Comparison of ENCODE assay signal across 22 mouse cellular contexts in genomic region chr9:118686166-118686961, GRCm38 (mm10).
A peak's percentile ranks its signal among the peaks of the same experiment; 100 is the strongest.
DNase-seq lines count a peak whose midpoint lies in the region; ATAC-seq and TF ChIP-seq lines count a peak whose summit lies in the region.
"Had no signal": no experiment of that assay in that cellular context is flagged by ENCODE, and none has a peak within 500 bp of the region (broad histone marks: within the 10 kb centered on the region; RNA-seq: fewer than 3 reads in every experiment).

No protein-coding gene starts in this region.

- no peak for TF ChIP-seq CTCF in kidney, adult 2 months (conservative IDR thresholded peaks at IDR 0.05; ENCODE audit: insufficient read depth, insufficient read length, low read depth, low read length)

- TF ChIP-seq POLR2A in kidney, adult 2 months (IDR thresholded peaks at IDR 0.05; ENCODE audit: low read depth, low read length): no peak

- 0 out of 2 replicates have a peak, but pooled peaks cover 9% of the 10 kb centered on the region for H3K4me1 ChIP-seq in kidney, embryonic 14.5 days (ENCODE audit: control insufficient read depth, insufficient read depth, low read length)
- no peaks in the 10 kb centered on the region for H3K4me1 ChIP-seq in kidney, adult 2 months (ENCODE audit: control insufficient read depth, insufficient read depth, low read length)
- H3K4me1 ChIP-seq: midbrain, embryonic 13.5 days had no signal

- H3K27me3 ChIP-seq in kidney, embryonic 14.5 days (ENCODE audit: control insufficient read depth, insufficient read depth, low read length): no peaks in the 10 kb centered on the region
- H3K27me3 ChIP-seq in kidney, adult 2 months (replicated peaks; ENCODE audit: control insufficient read depth, insufficient read depth, low read length): no peaks in the 10 kb centered on the region
- H3K27me3 ChIP-seq: lung, embryonic 15.5 days; midbrain, embryonic 13.5 days; neural tube, embryonic 15.5 days had no signal

- no peak overlapping the region for H3K9ac ChIP-seq in kidney, embryonic 14.5 days (ENCODE audit: low read depth, low read length)
- H3K9ac ChIP-seq: limb, embryonic 15.5 days; lung, embryonic 15.5 days; midbrain, embryonic 13.5 days; neural tube, embryonic 15.5 days had no signal

- H3K4me3 ChIP-seq in kidney, embryonic 14.5 days (ENCODE audit: low read length): no peak overlapping the region
- H3K4me3 ChIP-seq in kidney, adult 2 months (ENCODE audit: insufficient read depth, low read depth, low read length): no peak overlapping the region
- H3K4me3 ChIP-seq: embryonic facial prominence, embryonic 10.5 days; erythroblast, embryonic 14.5 days; heart, embryonic 13.5 days; limb, embryonic 15.5 days; lung, embryonic 15.5 days; midbrain, embryonic 13.5 days; neural tube, embryonic 15.5 days had no signal

- no peak for ATAC-seq in kidney, embryonic 14.5 days (ENCODE audit: low FRiP score, low TSS enrichment)
- peak; percentile 74 for ATAC-seq in megakaryocyte progenitor cell, adult 5-6 weeks (replicated peaks; ENCODE audit: poor library complexity)
- ATAC-seq: forebrain, embryonic 16.5 days; midbrain, embryonic 13.5 days had no signal

- no peaks in the 10 kb centered on the region for H3K9me3 ChIP-seq in kidney, embryonic 14.5 days (ENCODE audit: control insufficient read depth, low read length)
- H3K9me3 ChIP-seq: embryonic facial prominence, embryonic 10.5 days; heart, embryonic 13.5 days; limb, embryonic 15.5 days; lung, embryonic 15.5 days; midbrain, embryonic 13.5 days; neural tube, embryonic 15.5 days had no signal

- no peak for DNase-seq in kidney, adult 2 months
- peak; percentile 24 for DNase-seq in CD4-positive, CD25-positive, alpha-beta regulatory T cell, adult 2 months (ENCODE audit: low read depth, low spot score)
- DNase-seq in MEL-GATA-1-ER (ENCODE audit: extremely low read depth, low read depth): peak; percentile 11
- DNase-seq in urinary bladder, postnatal 14 days (ENCODE audit: low spot score): no peak
- DNase-seq in frontal cortex, postnatal 25 days (ENCODE audit: low spot score in 2 of 2): no peak
- DNase-seq: adrenal gland, adult 2 months; cerebellum, adult 11 months; cerebellum, postnatal 14 days; gastrocnemius, postnatal 10 days; kidney, adult 9 months; kidney, postnatal 4 days; thymus, postnatal 4 days had no signal

- 77% methylated on average over 9 of the region's 9 CpGs for WGBS in kidney, embryonic 14.5 days
- 75% methylated on average over 9 of the region's 9 CpGs for WGBS in kidney, adult 2 months

- H3K4me2 ChIP-seq in kidney, embryonic 14.5 days (replicated peaks; ENCODE audit: low read depth, low read length): no peak overlapping the region
- H3K4me2 ChIP-seq: heart, embryonic 13.5 days; limb, embryonic 15.5 days; lung, embryonic 15.5 days; midbrain, embryonic 13.5 days; neural tube, embryonic 15.5 days had no signal

- H3K36me3 ChIP-seq in kidney, embryonic 14.5 days (ENCODE audit: control insufficient read depth, insufficient read depth, low read length): peaks cover 31% of the 10 kb centered on the region; the same call in 1 of the 2 replicates
- no peaks in the 10 kb centered on the region for H3K36me3 ChIP-seq in kidney, adult 2 months (ENCODE audit: control insufficient read depth, insufficient read depth, low read length)
- H3K36me3 ChIP-seq: midbrain, embryonic 13.5 days; neural tube, embryonic 15.5 days had no signal

- 0 out of 2 replicates have a peak overlapping the region, but pooled peaks have one; percentile 4 for H3K27ac ChIP-seq in kidney, embryonic 14.5 days (ENCODE audit: low read depth, low read length)
- no peak overlapping the region for H3K27ac ChIP-seq in kidney, adult 2 months (ENCODE audit: insufficient read depth, low read depth, low read length)
- H3K27ac ChIP-seq: embryonic facial prominence, embryonic 10.5 days; heart, embryonic 13.5 days; limb, embryonic 15.5 days; lung, embryonic 15.5 days; midbrain, embryonic 13.5 days; neural tube, embryonic 15.5 days had no signal

Comparison
In these comparisons a context has a peak if more than half of its experiments do, and no peak if none do; other contexts are left out.
1. DNase-seq: peak in CD4-positive, CD25-positive, alpha-beta regulatory T cell, adult 2 months (single experiment) and MEL-GATA-1-ER (single experiment); none in kidney, adult 2 months (single experiment), urinary bladder, postnatal 14 days (single experiment) and frontal cortex, postnatal 25 days (0 of 2).